Mouse (Mus musculus): ENCODE measurements around the gene Zfp444. TPM values are rescaled to one million over a fixed set of nuclear protein-coding genes. Genes with fewer than 3 reads are reported as not detected.
"Not testable (repeated sequence)": the region's sequence is repeated elsewhere in the genome, so short reads cannot be mapped to it uniquely, and the experiment has no call there.

Zfp444 gene
- polyA plus RNA-seq, 1 experiment from 2014 or later, result 71.4 TPM

DNA sequence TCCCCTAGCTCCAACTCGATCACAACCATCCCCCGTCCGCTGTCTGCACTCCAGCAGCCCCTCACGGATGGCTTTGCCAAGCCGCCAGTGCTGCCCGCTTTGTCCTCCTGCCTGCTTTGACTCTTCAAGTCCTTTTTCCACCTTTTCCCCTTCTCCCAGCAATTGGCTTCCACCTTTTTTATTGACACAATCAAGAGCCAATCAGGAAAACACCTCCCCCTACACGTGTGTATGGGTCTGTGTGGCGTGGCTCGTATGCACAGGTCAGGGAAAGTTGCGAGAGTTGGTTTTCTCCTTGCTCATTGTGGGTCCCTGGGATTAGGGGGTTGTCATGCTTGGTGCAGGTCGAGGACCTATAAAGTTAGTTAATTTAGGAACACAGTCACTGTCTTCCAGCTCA is 67.8 kb downstream of the Zfp444 start:
- H3K4me2 ChIP-seq, result no peak overlapping the region
- no peak overlapping the region for H3K27ac ChIP-seq
- no peak overlapping the region for H3K9ac ChIP-seq
- H3K27me3 ChIP-seq, result no peaks in the 10 kb centered on the region
- H3K9me3 ChIP-seq (replicated peaks), result no peaks in the 10 kb centered on the region
- H3K4me3 ChIP-seq (replicated peaks), result no peak overlapping the region
- ATAC-seq (replicated peaks; ENCODE audit: low FRiP score), result no peak
- no peaks in the 10 kb centered on the region for H3K36me3 ChIP-seq
- 58% methylated on average over 11 of the region's 11 CpGs for WGBS
- no peaks in the 10 kb centered on the region for H3K4me1 ChIP-seq

DNA sequence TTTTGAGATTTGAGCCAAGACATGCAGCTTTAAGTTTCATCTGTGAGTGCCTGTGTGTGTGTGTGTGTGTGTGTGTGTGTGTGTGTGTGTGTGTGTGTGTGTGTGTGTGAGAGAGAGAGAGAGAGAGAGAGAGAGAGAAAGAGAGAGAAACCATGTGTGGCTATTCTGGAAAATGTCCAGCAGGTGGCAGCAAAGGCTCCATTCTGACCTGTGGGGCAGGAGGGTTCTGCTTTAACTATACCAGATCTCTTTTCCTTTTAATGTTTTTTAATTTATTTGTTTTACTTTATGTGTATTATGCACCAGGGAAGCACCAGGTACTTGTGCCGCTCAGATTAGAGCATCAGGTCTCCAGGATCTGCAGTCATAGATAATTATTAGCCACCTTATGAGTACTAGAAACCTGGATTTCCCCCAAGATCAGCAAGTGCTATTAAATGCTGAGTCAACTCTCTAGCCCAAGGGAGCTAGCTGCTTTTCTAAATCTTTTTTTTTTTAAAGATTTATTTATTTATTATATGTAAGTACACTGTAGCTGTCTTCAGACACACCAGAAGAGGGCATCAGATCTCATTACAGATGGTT is 68.9 kb downstream of the Zfp444 start:
- H3K36me3 ChIP-seq; H3K4me1 ChIP-seq; H3K9me3 ChIP-seq (replicated peaks); ATAC-seq (replicated peaks; ENCODE audit: low FRiP score); H3K27ac ChIP-seq; H3K4me2 ChIP-seq; H3K4me3 ChIP-seq (replicated peaks); H3K9ac ChIP-seq; H3K27me3 ChIP-seq: not testable (repeated sequence)
- WGBS, result 19% methylated on average over 1 of the region's 1 CpGs

Other genes starting within 250 kb of the Zfp444 start
- gene Vmn1r65, start 161.2 kb upstream of the Zfp444 start, polyA plus RNA-seq (2015; fragmentation: Nextera tagmentation; extraction: Ambion mirVana), result not detected in 2 replicates
- not detected in 2 replicates for gene Nlrp4c, start 127.1 kb upstream of the Zfp444 start, polyA plus RNA-seq (2015; fragmentation: Nextera tagmentation; extraction: Ambion mirVana)
- 30.7 and 31.9 TPM in 2 replicates for gene Zfp787, start 16.2 kb upstream of the Zfp444 start, polyA plus RNA-seq (2015; fragmentation: Nextera tagmentation; extraction: Ambion mirVana)
- gene Galp, start 24.9 kb downstream of the Zfp444 start, polyA plus RNA-seq (2015; fragmentation: Nextera tagmentation; extraction: Ambion mirVana), result not detected in 2 replicates
- gene Zscan5b, start 50.1 kb downstream of the Zfp444 start, polyA plus RNA-seq (2015; fragmentation: Nextera tagmentation; extraction: Ambion mirVana), result not detected in 2 replicates
- gene Epp13, start 80.5 kb downstream of the Zfp444 start, polyA plus RNA-seq (2015; fragmentation: Nextera tagmentation; extraction: Ambion mirVana), result not detected in 2 replicates
- gene Zfp667, start 114.4 kb downstream of the Zfp444 start, polyA plus RNA-seq (2015; fragmentation: Nextera tagmentation; extraction: Ambion mirVana), result 5.9 and 6.3 TPM in 2 replicates
- 5.1 and 6.2 TPM in 2 replicates for gene Zfp583, start 159.1 kb downstream of the Zfp444 start, polyA plus RNA-seq (2015; fragmentation: Nextera tagmentation; extraction: Ambion mirVana)
- gene Gm3854, start 171.5 kb downstream of the Zfp444 start, polyA plus RNA-seq (2015; fragmentation: Nextera tagmentation; extraction: Ambion mirVana), result 2.3 and 2.4 TPM in 2 replicates
- 1.7 and 2.5 TPM in 2 replicates for gene Zfp78, start 191.1 kb downstream of the Zfp444 start, polyA plus RNA-seq (2015; fragmentation: Nextera tagmentation; extraction: Ambion mirVana)
- 7.8 and 8.3 TPM in 2 replicates for gene Zfp28, start 211.1 kb downstream of the Zfp444 start, polyA plus RNA-seq (2015; fragmentation: Nextera tagmentation; extraction: Ambion mirVana)
- 0.04 and 0.17 TPM in 2 replicates for gene Smim17, start 226.5 kb downstream of the Zfp444 start, polyA plus RNA-seq (2015; fragmentation: Nextera tagmentation; extraction: Ambion mirVana)
- not detected in 2 replicates for gene Gm20715, start 238.1 kb downstream of the Zfp444 start, polyA plus RNA-seq (2015; fragmentation: Nextera tagmentation; extraction: Ambion mirVana)

All from kidney, embryonic 15.5 days (tissue).